Mouse (Mus musculus): ENCODE measurements at regions not wholly inside any gene's neighbourhood (a gene's known extent, or its start where the extent isn't known, plus 50 kb on each side); places are given as distances from the start of the nearest gene placed in this dataset.

GRCm38 (mm10) chr9:93948671-93949070, 589.2 kb downstream of the 1190002N15Rik start:
- no peak for TF ChIP-seq EP300 (IDR thresholded peaks at IDR 0.05; ENCODE audit: low read depth)
- TF ChIP-seq CTCF (IDR thresholded peaks at IDR 0.05; ENCODE audit: low read depth): no peak
